Mouse (Mus musculus) R1 (cell line): ENCODE data around the gene Rab44.

Source experiments
- DNase-seq: peaks from one replicate; pipeline ENCODE4 v3.0.0-alpha.2; 2018; ENCODE audit warnings: low read depth, low spot score

Gene Rab44

GRCm38 (mm10) chr17:29129341-29129740 is 15.4 kb downstream of the Rab44 start:
- no peak for DNase-seq

- no peak for DNase-seq
These were observed 21.1 kb downstream of the Rab44 start for GRCm38 (mm10) chr17:29135066-29135465.

GRCm38 (mm10) chr17:29136236-29136635 is 22.3 kb downstream of the Rab44 start:
- DNase-seq = no peak

GRCm38 (mm10) chr17:29137906-29138305 is 24.0 kb downstream of the Rab44 start:
- no peak for DNase-seq

- no peak for DNase-seq
These were observed 27.6 kb downstream of the Rab44 start for GRCm38 (mm10) chr17:29141577-29141976.

- DNase-seq = no peak
These were observed 29.3 kb downstream of the Rab44 start for GRCm38 (mm10) chr17:29143266-29143665.

- no peak for DNase-seq
These were observed 31.2 kb downstream of the Rab44 start for GRCm38 (mm10) chr17:29145101-29145500.

- no peak for DNase-seq
These were observed 33.3 kb downstream of the Rab44 start for GRCm38 (mm10) chr17:29147273-29147672.

- DNase-seq = no peak
These were observed 33.8 kb downstream of the Rab44 start for GRCm38 (mm10) chr17:29147773-29148172.

GRCm38 (mm10) chr17:29149766-29150165 is 35.8 kb downstream of the Rab44 start:
- DNase-seq = no peak

- no peak for DNase-seq
These were observed 38.6 kb downstream of the Rab44 start for GRCm38 (mm10) chr17:29152547-29152946.

- no peak for DNase-seq
These were observed 40.3 kb downstream of the Rab44 start for GRCm38 (mm10) chr17:29154247-29154646.

GRCm38 (mm10) chr17:29155355-29156135 is 41.6 kb downstream of the Rab44 start:
- DNase-seq = peak; percentile 85

GRCm38 (mm10) chr17:29156396-29156795 is 42.5 kb downstream of the Rab44 start:
- DNase-seq = peak; percentile 92

- no peak for DNase-seq
These were observed 42.9 kb downstream of the Rab44 start for GRCm38 (mm10) chr17:29156866-29157265.

GRCm38 (mm10) chr17:29158899-29159298 is 45.0 kb downstream of the Rab44 start:
- DNase-seq = no peak

- peak; percentile 68 for DNase-seq
These were observed 45.4 kb downstream of the Rab44 start for GRCm38 (mm10) chr17:29159320-29159719.

- DNase-seq = peak; percentile 96
These were observed 46.0 kb downstream of the Rab44 start for GRCm38 (mm10) chr17:29159743-29160455.

GRCm38 (mm10) chr17:29162334-29162733 is 48.4 kb downstream of the Rab44 start:
- no peak for DNase-seq

- DNase-seq = no peak
These were observed 50.6 kb downstream of the Rab44 start for GRCm38 (mm10) chr17:29164469-29165111.

GRCm38 (mm10) chr17:29165452-29165851 is 51.5 kb downstream of the Rab44 start:
- peak; percentile 76 for DNase-seq

GRCm38 (mm10) chr17:29165967-29166578 is 52.1 kb downstream of the Rab44 start:
- no peak for DNase-seq
